1 mouse cellular context compared by ENCODE assay signal in genomic region chr11:61714346-61715117, GRCm38 (mm10).
TF ChIP-seq lines count a peak whose summit lies in the region.

No protein-coding gene starts in this region.

TF ChIP-seq in CH12.LX, 34 proteins besides CTCF, POLR2A, EP300 and RAD21:
- TF ChIP-seq USF1 (IDR thresholded peaks at IDR 0.05; ENCODE audit: low read depth, low read length) (no peak), SMC3 (IDR thresholded peaks at IDR 0.05; ENCODE audit: low read depth, low read length) (peak; percentile 99), MAZ (IDR thresholded peaks at IDR 0.05; ENCODE audit: low read depth, low read length) (peak; percentile 78; the same call in 1 of the 2 replicates), UBTF (IDR thresholded peaks at IDR 0.05; ENCODE audit: low read depth, low read length) (no peak; the same call in 1 of the 2 replicates), ZKSCAN1 (IDR thresholded peaks at IDR 0.05; ENCODE audit: borderline replicate concordance, low read depth, low read length) (no peak), JUN (IDR thresholded peaks at IDR 0.05; ENCODE audit: insufficient read depth, low read depth, low read length) (no peak), KAT2A (IDR thresholded peaks at IDR 0.05; ENCODE audit: insufficient replicate concordance, low read length) (no peak), ZNF384 (IDR thresholded peaks at IDR 0.05; ENCODE audit: low read depth, low read length) (no peak), NELFE (IDR thresholded peaks at IDR 0.05; ENCODE audit: low read depth, low read length) (peak; percentile 72; the same call in 1 of the 2 replicates), IRF4 (IDR thresholded peaks at IDR 0.05; ENCODE audit: low read depth, low read length) (peak; percentile 19; the same call in 1 of the 2 replicates), E2F4 (IDR thresholded peaks at IDR 0.05; ENCODE audit: insufficient replicate concordance, low read depth, low read length) (peak; percentile 30; the same call in 1 of the 2 replicates), ETS1 (conservative IDR thresholded peaks at IDR 0.05; ENCODE audit: low read depth, low read length) (peak; percentile 35), MEF2A (IDR thresholded peaks at IDR 0.05; ENCODE audit: borderline replicate concordance, low read depth, low read length) (peak; percentile 71; the same call in 1 of the 2 replicates), ZMIZ1 (IDR thresholded peaks at IDR 0.05; ENCODE audit: low read depth, low read length) (no peak), CHD1 (IDR thresholded peaks at IDR 0.05; ENCODE audit: low read depth, low read length) (no peak), TCF12 (IDR thresholded peaks at IDR 0.05; ENCODE audit: low read depth, low read length) (peak; percentile 31; the same call in 1 of the 2 replicates), HCFC1 (IDR thresholded peaks at IDR 0.05; ENCODE audit: low read depth, low read length) (no peak), ELF1 (IDR thresholded peaks at IDR 0.05; ENCODE audit: low read depth, low read length) (peak; percentile 69; the same call in 1 of the 2 replicates), JUND (conservative IDR thresholded peaks at IDR 0.05; ENCODE audit: low read depth, low read length) (peak; percentile 57; the same call in 1 of the 2 replicates), SIN3A (IDR thresholded peaks at IDR 0.05; ENCODE audit: low read length) (peak; percentile 80), TBP (conservative IDR thresholded peaks at IDR 0.05; ENCODE audit: low read depth, low read length) (0 out of 2 replicates have a peak, but pooled peaks have one; percentile 43), MAX (IDR thresholded peaks at IDR 0.05; ENCODE audit: low read length) (peak; percentile 53; the same call in 1 of the 2 replicates), RCOR1 (conservative IDR thresholded peaks at IDR 0.05; ENCODE audit: low read depth, low read length) (no peak; the same call in 1 of the 2 replicates), PAX5 (IDR thresholded peaks at IDR 0.05; ENCODE audit: low read length) (no peak), CHD2 (IDR thresholded peaks at IDR 0.05; ENCODE audit: low read length) (peak; percentile 65), MYC (IDR thresholded peaks at IDR 0.05; ENCODE audit: low read depth, low read length) (peak; percentile 79), USF2 (conservative IDR thresholded peaks at IDR 0.05; ENCODE audit: low read depth, low read length) (no peak), MXI1 (IDR thresholded peaks at IDR 0.05; ENCODE audit: low read depth, low read length) (peak; percentile 39; the same call in 1 of the 2 replicates), ZC3H11A (IDR thresholded peaks at IDR 0.05; ENCODE audit: low read depth, low read length) (peak; percentile 99), NRF1 (IDR thresholded peaks at IDR 0.05; ENCODE audit: low read depth, low read length) (peak; percentile 48; the same call in 1 of the 2 replicates), POLR2AphosphoS2 (IDR thresholded peaks at IDR 0.05; ENCODE audit: low read depth, low read length) (no peak), MAFK (IDR thresholded peaks at IDR 0.05; ENCODE audit: insufficient replicate concordance, low read length) (no peak), BHLHE40 (IDR thresholded peaks at IDR 0.05; ENCODE audit: low read depth, low read length) (peak; percentile 35; the same call in 1 of the 2 replicates), GABPA (IDR thresholded peaks at IDR 0.05; ENCODE audit: insufficient replicate concordance, low read depth, low read length) (no peak)
